Mouse (Mus musculus) liver, adult 2 months (tissue): ENCODE data around the gene Ctdsp2. TPM values are rescaled to one million over a fixed set of nuclear protein-coding genes. Genes with fewer than 3 reads are reported as not detected.

Experiments used
- DNase-seq: peaks from one replicate; pipeline ENCODE4 v3.0.0-alpha.2; 2011; ENCODE audit warnings: low read depth, low spot score; ENCODE audit errors: extremely low read depth
- H3K27ac ChIP-seq: fragments of 200-500 bp; replicated peaks from 2 replicates; pipeline ENCODE4 v1.5.1; 2012; ENCODE audit warnings: low read depth, mild to moderate bottlenecking, control low read depth, inconsistent platforms, low read length; ENCODE audit not compliant: insufficient read depth
- H3K27me3 ChIP-seq: fragments of 200-500 bp; 2 replicates; pipeline ENCODE4 v1.6.1; 2012; ENCODE audit warnings: mild to moderate bottlenecking, moderate library complexity, low read length, inconsistent platforms; ENCODE audit not compliant: control insufficient read depth, insufficient read depth
- H3K36me3 ChIP-seq: fragments of 200-500 bp; 2 replicates; pipeline ENCODE4 v1.6.1; 2012; ENCODE audit warnings: low read length, inconsistent platforms; ENCODE audit not compliant: control insufficient read depth, insufficient read depth
- H3K4me1 ChIP-seq: fragments of 200-500 bp; 2 replicates; pipeline ENCODE4 v1.6.1; 2011; ENCODE audit warnings: low read length; ENCODE audit not compliant: control insufficient read depth, insufficient read depth
- H3K4me3 ChIP-seq: fragments of 200-500 bp; 2 replicates; pipeline ENCODE4 v1.5.1; 2011; ENCODE audit warnings: low read depth, mild to moderate bottlenecking, control low read depth, low read length, moderate library complexity; ENCODE audit not compliant: insufficient read depth
- H3K79me2 ChIP-seq: fragments of 200-500 bp; 2 replicates; pipeline ENCODE4 v1.6.1; 2012; ENCODE audit warnings: inconsistent platforms, mild to moderate bottlenecking, low read length, moderate library complexity; ENCODE audit not compliant: control insufficient read depth, insufficient read depth
- H3K9ac ChIP-seq: fragments of 200-500 bp; 2 replicates; pipeline ENCODE4 v1.6.1; 2012; ENCODE audit warnings: low read depth, mild to moderate bottlenecking, control low read depth, inconsistent platforms, low read length
- CTCF ChIP-seq: fragments of 200-500 bp; IDR thresholded peaks from 2 replicates; pipeline ENCODE4 v1.5.1; 2011; ENCODE audit warnings: low read depth, low read length, control low read depth
- POLR2A ChIP-seq: fragments of 200-500 bp; IDR thresholded peaks from 2 replicates; pipeline ENCODE4 v1.6.1; 2011; ENCODE audit warnings: low read length, control low read depth; ENCODE audit not compliant: insufficient read depth; ENCODE audit errors: extremely low read depth
- WGBS: fragments of 180-500 bp; shearing (Covaris S2); methylation state at CpG from one replicate; pipeline ENCODE4 v1.1.7; 2018; 5-methylcytosine and 5-hydroxymethylcytosine counted together
- polyA plus RNA-seq: library from polyadenylated mRNA; depleted of rRNA; stranded (reverse); fragments of >200 nt; gene quantifications from 2 replicates; pipeline ENCODE4 v1.2.3, GENCODE M21; 2012; rRNA removed
- total RNA-seq: library from RNA; depleted of rRNA; stranded (reverse); fragments of >200 nt; gene quantifications from 2 replicates; pipeline ENCODE4 v1.2.3, GENCODE M21; 2014; rRNA removed

Gene Ctdsp2
- total RNA-seq (18.4 and 25.7 TPM in 2 replicates), polyA plus RNA-seq (23.1 and 29.3 TPM in 2 replicates)

- no peaks in the 10 kb centered on the region for H3K36me3 ChIP-seq
- 1% methylated on average over 56 of the region's 56 CpGs for WGBS
- H3K27ac ChIP-seq = peak within 1 kb of the TSS; percentile 99
- H3K27me3 ChIP-seq = no peaks in the 10 kb centered on the region
- H3K4me3 ChIP-seq = peak within 1 kb of the TSS; percentile 99
- no peak for TF ChIP-seq CTCF
- TF ChIP-seq POLR2A = peak; percentile 94
- peaks cover 27% of the 10 kb centered on the region for H3K4me1 ChIP-seq
- H3K9ac ChIP-seq = peak within 1 kb of the TSS; percentile 98
- DNase-seq = peak; percentile 95
- H3K79me2 ChIP-seq = peaks cover 43% of the 10 kb centered on the region
Observed at GRCm38 (mm10) chr10:126978277-126978994, at the start of gene Ctdsp2. Gene Ctdsp2, plus strand, starts transcription at chr10:126978717.

- WGBS = 18% methylated on average over 12 of the region's 12 CpGs
- H3K4me3 ChIP-seq = no peak overlapping the region; the same call in 1 of the 2 replicates
- H3K4me1 ChIP-seq = peaks cover 8% of the 10 kb centered on the region; the same call in 1 of the 2 replicates
- TF ChIP-seq POLR2A (0 out of 2 replicates have a peak, but pooled peaks have one; percentile 20), CTCF (no peak)
- H3K27ac ChIP-seq = peak overlapping the region; percentile 92
- H3K9ac ChIP-seq = peak overlapping the region; percentile 88; the same call in 1 of the 2 replicates
- H3K79me2 ChIP-seq = no peaks in the 10 kb centered on the region
- peak; percentile 17 for DNase-seq
- H3K27me3 ChIP-seq = no peaks in the 10 kb centered on the region
- H3K36me3 ChIP-seq = no peaks in the 10 kb centered on the region
Observed at GRCm38 (mm10) chr10:126928819-126929206, 49.7 kb upstream of the Ctdsp2 start.

- H3K36me3 ChIP-seq = no peaks in the 10 kb centered on the region
- H3K4me3 ChIP-seq = no peak overlapping the region
- TF ChIP-seq CTCF = no peak
- TF ChIP-seq POLR2A = no peak
- H3K27ac ChIP-seq = no peak overlapping the region
- 73% methylated on average over 3 of the region's 3 CpGs for WGBS
- peaks cover 8% of the 10 kb centered on the region; the same call in 1 of the 2 replicates for H3K4me1 ChIP-seq
- no peak overlapping the region for H3K9ac ChIP-seq
- DNase-seq = no peak
- H3K27me3 ChIP-seq = no peaks in the 10 kb centered on the region
- no peaks in the 10 kb centered on the region for H3K79me2 ChIP-seq
Observed at GRCm38 (mm10) chr10:126929543-126929942, 49.0 kb upstream of the Ctdsp2 start.

GRCm38 (mm10) chr10:126930270-126931121, 48.0 kb upstream of the Ctdsp2 start:
- H3K27ac ChIP-seq = 0 out of 2 replicates have a peak overlapping the region, but pooled peaks have one; percentile 14
- no peak for TF ChIP-seq CTCF
- no peak for TF ChIP-seq POLR2A
- no peaks in the 10 kb centered on the region for H3K27me3 ChIP-seq
- H3K4me3 ChIP-seq = no peak overlapping the region
- no peak for DNase-seq
- H3K4me1 ChIP-seq = peaks cover 8% of the 10 kb centered on the region; the same call in 1 of the 2 replicates
- no peak overlapping the region for H3K9ac ChIP-seq
- WGBS = 89% methylated on average over 15 of the region's 15 CpGs
- H3K79me2 ChIP-seq = no peaks in the 10 kb centered on the region
- H3K36me3 ChIP-seq = no peaks in the 10 kb centered on the region

GRCm38 (mm10) chr10:126931123-126931759, 47.3 kb upstream of the Ctdsp2 start:
- Histone ChIP-seq H3K36me3 (no peaks in the 10 kb centered on the region), H3K27ac (no peak overlapping the region), H3K27me3 (no peaks in the 10 kb centered on the region), H3K79me2 (no peaks in the 10 kb centered on the region), H3K9ac (no peak overlapping the region), H3K4me1 (peaks cover 8% of the 10 kb centered on the region; the same call in 1 of the 2 replicates), H3K4me3 (no peak overlapping the region)
- 87% methylated on average over 8 of the region's 8 CpGs for whole genome bisulfite sequencing
- TF ChIP-seq CTCF = no peak
- TF ChIP-seq POLR2A = no peak
- DNase-seq = no peak
